Mouse (Mus musculus): ENCODE results near the gene Vmn2r110.

DNA sequence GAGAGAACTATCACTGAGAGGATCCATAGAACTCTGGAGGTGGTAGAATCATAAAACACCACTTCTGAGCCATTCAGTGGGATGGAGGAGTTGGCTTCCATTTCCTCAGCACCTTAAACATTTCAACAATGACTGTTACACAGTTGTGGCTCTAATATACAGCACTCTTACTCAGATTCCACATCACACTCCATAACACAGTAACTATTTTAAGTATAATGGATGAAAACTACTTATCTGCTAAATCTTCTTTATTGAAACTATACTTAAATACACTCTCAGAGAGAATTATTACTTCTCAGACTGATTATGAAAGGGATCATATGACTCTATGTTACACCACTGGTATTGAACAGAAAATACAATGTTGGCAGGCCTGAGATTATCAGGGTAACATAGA lies 28.6 kb upstream of the Vmn2r110 start, which contains the start of gene Fpr-rs3:
- TF ChIP-seq CTCF (IDR thresholded peaks at IDR 0.05 in 2 of 3, conservative IDR thresholded peaks at IDR 0.05 in 1 of 3; ENCODE audit: control insufficient read depth in 1 of 3, insufficient read depth in 1 of 3, low read depth in 2 of 3, low read length in 3 of 3, poor library complexity in 1 of 3, severe bottlenecking in 1 of 3) (no peak), USF1 (IDR thresholded peaks at IDR 0.05; ENCODE audit: low read depth, low read length) (no peak), POLR2A (IDR thresholded peaks at IDR 0.05; ENCODE audit: control insufficient read depth in 1 of 2, insufficient read depth in 1 of 2, low read depth in 1 of 2, low read length in 2 of 2, poor library complexity in 1 of 2) (no peak), GATA1 (IDR thresholded peaks at IDR 0.05; ENCODE audit: low read depth, low read length) (no peak), MAFK (IDR thresholded peaks at IDR 0.05; ENCODE audit: borderline replicate concordance, low read depth, low read length) (no peak), GABPA (IDR thresholded peaks at IDR 0.05; ENCODE audit: low read depth, low read length) (no peak), HCFC1 (IDR thresholded peaks at IDR 0.05; ENCODE audit: low read depth, low read length) (no peak), E2F4 (IDR thresholded peaks at IDR 0.05; ENCODE audit: borderline replicate concordance, low read depth, low read length) (no peak), MAX (IDR thresholded peaks at IDR 0.05; ENCODE audit: low read length) (no peak), CHD2 (IDR thresholded peaks at IDR 0.05; ENCODE audit: low read length) (no peak), TAL1 (IDR thresholded peaks at IDR 0.05; ENCODE audit: low read length) (no peak), EP300 (IDR thresholded peaks at IDR 0.05; ENCODE audit: low read depth in 1 of 2, low read length in 2 of 2) (no peak), RCOR1 (IDR thresholded peaks at IDR 0.05; ENCODE audit: low read depth, low read length) (no peak), ETS1 (IDR thresholded peaks at IDR 0.05; ENCODE audit: low read depth, low read length) (no peak)

All from MEL (cell line).